Mouse (Mus musculus) thymus, adult 2 months (tissue): ENCODE measurements around the gene Paox.

ENCODE experiments used
- CTCF ChIP-seq: fragments of 200-500 bp; IDR thresholded peaks from 2 replicates; pipeline ENCODE4 v1.5.1; 2012; ENCODE audit warnings: mild to moderate bottlenecking, control low read depth, low read length, moderate library complexity, borderline replicate concordance; ENCODE audit not compliant: control insufficient read depth, poor library complexity, insufficient read depth; ENCODE audit errors: extremely low read depth
- POLR2A ChIP-seq: fragments of 200-500 bp; IDR thresholded peaks from 2 replicates; pipeline ENCODE4 v1.6.1; 2012; ENCODE audit warnings: mild to moderate bottlenecking, low read length, control low read depth, moderate library complexity; ENCODE audit not compliant: control insufficient read depth, poor library complexity, insufficient read depth; ENCODE audit errors: extremely low read depth

- peak; percentile 50; the same call in 1 of the 2 replicates for TF ChIP-seq CTCF
- TF ChIP-seq POLR2A, result no peak
Observed at GRCm38 (mm10) chr7:140082242-140082678, 33.3 kb upstream of the Paox start, which contains the start of gene Caly.
